Mouse (Mus musculus) olfactory bulb, adult 2 months (tissue): ENCODE data around the gene Ddx11. TPM values are rescaled to one million over a fixed set of nuclear protein-coding genes. Genes with fewer than 3 reads are reported as not detected.

Experiments
- H3K27ac ChIP-seq: fragments of 200-500 bp; 2 replicates; pipeline ENCODE4 v1.5.1; 2012; ENCODE audit warnings: low read depth, low read length; ENCODE audit not compliant: insufficient read depth
- H3K4me1 ChIP-seq: fragments of 200-500 bp; 2 replicates; pipeline ENCODE4 v1.6.1; 2012; ENCODE audit warnings: low read length; ENCODE audit not compliant: control insufficient read depth, insufficient read depth
- H3K4me3 ChIP-seq: fragments of 200-500 bp; 2 replicates; pipeline ENCODE4 v1.5.1; 2012; ENCODE audit warnings: mild to moderate bottlenecking, low read depth, low read length, moderate library complexity; ENCODE audit not compliant: insufficient read depth
- CTCF ChIP-seq: fragments of 200-500 bp; IDR thresholded peaks from 2 replicates; pipeline ENCODE4 v1.5.1; 2012; ENCODE audit warnings: low read depth, mild to moderate bottlenecking, low read length, moderate library complexity; ENCODE audit not compliant: insufficient read depth
- POLR2A ChIP-seq: fragments of 200-500 bp; IDR thresholded peaks from 2 replicates; pipeline ENCODE4 v1.6.1; 2012; ENCODE audit warnings: mild to moderate bottlenecking, low read depth, low read length, moderate library complexity; ENCODE audit not compliant: insufficient read depth
- WGBS: fragments of 180-500 bp; shearing (Covaris S2); methylation state at CpG from one replicate; pipeline ENCODE4 v1.1.7; 2018; 5-methylcytosine and 5-hydroxymethylcytosine counted together
- polyA plus RNA-seq: library from polyadenylated mRNA; stranded (reverse); fragments of >200 nt; gene quantifications from 2 replicates; pipeline ENCODE4 v1.2.4, GENCODE M21; 2012; ENCODE audit warnings: low replicate concordance; ENCODE audit not compliant: missing spikeins, insufficient read depth, insufficient read length

Ddx11 gene
- polyA plus RNA-seq, 1 experiment, result not detected

DNA sequence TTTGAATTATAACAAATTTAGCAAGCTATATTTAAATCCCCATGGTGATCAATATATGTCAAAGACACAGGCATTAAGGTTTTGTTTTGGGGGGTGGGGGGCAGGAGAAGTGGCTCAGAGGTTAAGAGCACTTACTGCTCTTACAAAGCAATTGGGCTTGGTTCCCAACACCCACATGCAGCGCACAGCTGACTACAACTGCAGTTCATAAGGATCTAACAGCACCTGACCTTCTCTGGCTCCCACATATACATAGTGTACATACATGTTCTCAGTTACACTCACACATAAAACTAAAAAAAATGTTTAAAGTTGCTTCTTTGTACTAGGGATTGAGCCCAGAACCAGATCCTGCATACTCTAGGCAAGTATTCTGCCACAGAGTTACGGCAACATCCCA is 31.9 kb upstream of the Ddx11 start:
- TF ChIP-seq CTCF (no peak), POLR2A (no peak)
- 65% methylated on average over 2 of the region's 2 CpGs for WGBS
- Histone ChIP-seq H3K27ac (no peak overlapping the region), H3K4me1 (peaks cover 2% of the 10 kb centered on the region; the same call in 1 of the 2 replicates), H3K4me3 (no peak overlapping the region)

DNA sequence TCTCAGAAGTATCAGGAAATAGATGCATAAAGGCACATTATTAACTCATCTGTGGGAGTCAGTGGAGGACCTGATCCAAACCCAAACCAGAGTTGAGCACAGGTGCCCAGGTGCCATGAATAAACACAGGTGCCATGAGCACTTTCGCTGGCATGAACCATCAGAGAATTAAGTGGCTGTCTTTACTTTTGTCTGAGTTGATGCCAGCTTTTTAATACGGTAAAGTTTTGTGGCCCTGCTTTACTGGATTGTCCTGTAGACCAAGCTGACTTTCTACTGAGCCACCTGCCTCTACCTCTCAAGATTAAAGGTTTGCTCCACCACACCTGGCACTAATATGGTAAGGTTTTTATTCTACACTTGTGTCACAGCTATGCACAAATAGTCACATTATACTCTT is 31.3 kb upstream of the Ddx11 start:
- H3K4me3 ChIP-seq, result no peak overlapping the region
- WGBS, result 66% methylated on average over 2 of the region's 2 CpGs
- TF ChIP-seq CTCF, result no peak
- TF ChIP-seq POLR2A, result no peak

DNA sequence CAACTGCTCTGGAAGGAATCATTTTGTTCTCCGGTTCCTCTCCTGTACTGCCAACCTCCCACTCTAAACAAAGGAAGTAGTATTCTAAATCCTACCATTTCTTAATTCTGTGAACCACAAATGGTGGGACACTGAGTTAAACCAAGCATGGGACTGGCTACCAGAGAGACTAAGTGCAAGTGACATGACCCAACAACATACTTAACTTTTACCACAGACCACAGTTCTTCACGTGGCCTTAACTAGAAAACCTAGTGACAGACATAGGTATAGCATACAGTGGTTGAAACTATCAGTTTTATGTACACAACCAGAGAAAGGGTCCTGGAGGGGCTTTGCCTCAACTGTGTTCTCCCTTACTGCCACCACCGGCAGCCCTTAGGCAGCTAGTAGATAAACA is 30.7 kb upstream of the Ddx11 start:
- 40% methylated on average over 3 of the region's 3 CpGs for WGBS
- Histone ChIP-seq H3K27ac (no peak overlapping the region), H3K4me1 (peaks cover 2% of the 10 kb centered on the region; the same call in 1 of the 2 replicates), H3K4me3 (no peak overlapping the region)
- TF ChIP-seq POLR2A (no peak), CTCF (no peak)

More for the DNA sequence above, 31.3 kb upstream of the Ddx11 start:
- Histone ChIP-seq H3K27ac (no peak overlapping the region), H3K4me1 (peaks cover 2% of the 10 kb centered on the region; the same call in 1 of the 2 replicates)

DNA sequence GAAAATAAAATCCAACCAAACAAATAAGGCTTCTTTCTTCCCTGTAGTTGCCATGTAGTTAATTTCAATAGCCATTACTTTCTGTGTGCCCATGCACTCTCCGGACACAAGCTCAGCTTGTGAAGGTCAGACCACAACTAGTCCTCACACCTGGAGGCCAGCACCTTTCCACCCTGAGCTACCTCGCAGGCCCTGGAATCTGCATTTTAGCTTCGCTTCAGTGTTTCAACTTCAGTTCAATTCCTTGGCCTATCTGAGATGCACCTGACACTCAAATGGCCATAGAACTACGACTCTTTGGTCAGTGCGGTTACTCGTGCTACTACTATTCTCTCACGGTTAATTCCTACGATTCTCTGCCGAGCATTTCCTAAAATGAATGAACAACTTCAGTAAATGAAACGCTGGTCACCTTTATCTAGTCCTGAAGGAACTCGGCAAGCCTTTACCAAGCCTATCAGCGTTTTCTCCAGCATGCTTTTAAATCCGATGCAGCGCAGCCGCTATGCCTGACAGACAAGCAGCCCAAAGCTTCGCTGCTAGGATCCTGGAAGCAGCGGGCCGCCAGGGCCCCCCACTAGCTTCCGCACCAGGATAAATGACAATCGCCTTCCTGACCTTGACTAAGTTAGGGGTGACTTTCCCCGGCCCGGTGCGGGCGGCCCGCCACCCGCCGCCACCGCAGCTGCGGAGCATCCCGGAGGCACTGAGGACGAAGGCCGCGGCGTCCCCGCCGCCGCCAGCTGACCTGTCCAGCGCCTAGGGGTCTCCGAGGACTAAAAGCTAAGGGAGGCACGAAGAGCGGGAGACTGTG is 22.5 kb upstream of the Ddx11 start:
- no peak for TF ChIP-seq CTCF
- no peak for TF ChIP-seq POLR2A
- WGBS, result under 1% methylated on average over 41 of the region's 41 CpGs
- Histone ChIP-seq H3K4me3 (peak overlapping the region; percentile 93), H3K27ac (peak overlapping the region; percentile 97), H3K4me1 (peaks cover 4% of the 10 kb centered on the region; the same call in 1 of the 2 replicates)

DNA sequence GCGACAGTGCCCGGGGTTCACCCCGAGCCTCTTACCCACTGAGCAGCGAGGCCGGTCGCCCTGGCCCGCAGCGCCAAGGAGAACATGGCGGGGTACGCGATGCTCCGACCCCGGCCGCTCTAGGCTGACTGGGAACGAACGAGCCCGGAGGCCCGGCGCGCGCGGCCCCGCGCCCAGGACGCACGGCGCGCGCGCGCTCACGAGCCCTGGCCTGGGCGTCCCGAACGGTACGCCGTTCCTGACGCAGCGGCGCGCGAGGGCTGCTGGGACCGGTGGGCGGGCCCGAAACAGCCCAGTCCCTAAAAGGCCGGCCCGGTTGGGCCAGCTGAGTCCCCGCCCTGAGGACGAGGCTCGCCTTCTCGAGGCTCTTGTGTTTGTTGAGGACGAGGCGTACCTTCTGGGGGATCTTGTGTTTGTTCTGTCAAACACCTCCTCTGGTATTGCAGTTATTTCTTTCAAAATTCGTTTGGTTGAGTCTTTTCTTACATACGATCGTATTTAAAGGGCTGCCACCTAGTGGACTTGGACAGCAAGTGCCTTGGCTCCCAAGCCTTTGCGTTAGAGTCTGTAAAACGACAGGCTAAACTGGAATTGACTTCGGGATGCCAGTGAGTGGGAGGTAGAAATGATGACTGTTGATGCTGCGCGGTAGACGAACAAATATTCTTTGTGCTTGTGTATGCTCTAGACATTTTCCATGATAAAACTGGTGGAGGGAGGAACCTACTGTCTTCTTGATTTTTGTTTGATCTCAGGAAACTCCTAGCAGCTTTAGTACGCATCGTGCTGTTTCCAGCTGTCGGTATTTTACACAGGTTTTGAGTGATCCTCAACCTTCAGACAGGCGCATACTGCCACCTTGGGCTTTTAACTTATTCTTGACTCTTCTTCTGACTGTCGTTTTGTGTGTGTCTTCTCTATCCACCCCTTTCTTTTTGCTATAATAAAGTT is 21.7 kb upstream of the Ddx11 start, which contains the start of gene Ndufv2:
Gene Ndufv2 (minus strand): TSS at position 180 of the 951 bp plus-strand sequence.
- peaks cover 5% of the 10 kb centered on the region; the same call in 1 of the 2 replicates for H3K4me1 ChIP-seq
- WGBS, result under 1% methylated on average over 67 of the region's 67 CpGs
- H3K27ac ChIP-seq, result peak within 1 kb of the TSS; percentile 97
- TF ChIP-seq CTCF (peak; percentile 69), POLR2A (peak; percentile 95)
- H3K4me3 ChIP-seq, result peak within 1 kb of the TSS; percentile 93

DNA sequence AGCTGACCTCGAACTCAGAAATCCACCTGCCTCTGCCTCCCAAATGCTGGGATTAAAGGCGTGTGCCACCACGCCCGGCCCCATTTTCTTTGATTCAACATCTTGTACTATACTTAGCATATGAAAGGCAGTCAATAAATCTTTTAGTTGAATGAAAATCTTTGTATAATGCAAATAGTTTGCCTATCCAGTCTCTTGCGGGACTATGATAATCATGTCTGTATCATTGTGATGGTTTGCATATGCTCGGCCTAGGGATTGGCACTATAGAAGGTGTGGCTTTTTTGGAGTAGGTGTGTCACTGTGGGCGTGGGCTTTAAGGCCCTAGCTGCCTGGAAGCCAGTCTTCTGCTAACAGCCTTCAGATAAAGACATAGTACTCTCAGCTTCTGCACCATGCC is 19.2 kb upstream of the Ddx11 start:
- Histone ChIP-seq H3K4me3 (no peak overlapping the region), H3K27ac (no peak overlapping the region), H3K4me1 (peaks cover 3% of the 10 kb centered on the region; the same call in 1 of the 2 replicates)
- TF ChIP-seq POLR2A, result no peak
- TF ChIP-seq CTCF, result no peak
- WGBS, result 88% methylated on average over 7 of the region's 7 CpGs

DNA sequence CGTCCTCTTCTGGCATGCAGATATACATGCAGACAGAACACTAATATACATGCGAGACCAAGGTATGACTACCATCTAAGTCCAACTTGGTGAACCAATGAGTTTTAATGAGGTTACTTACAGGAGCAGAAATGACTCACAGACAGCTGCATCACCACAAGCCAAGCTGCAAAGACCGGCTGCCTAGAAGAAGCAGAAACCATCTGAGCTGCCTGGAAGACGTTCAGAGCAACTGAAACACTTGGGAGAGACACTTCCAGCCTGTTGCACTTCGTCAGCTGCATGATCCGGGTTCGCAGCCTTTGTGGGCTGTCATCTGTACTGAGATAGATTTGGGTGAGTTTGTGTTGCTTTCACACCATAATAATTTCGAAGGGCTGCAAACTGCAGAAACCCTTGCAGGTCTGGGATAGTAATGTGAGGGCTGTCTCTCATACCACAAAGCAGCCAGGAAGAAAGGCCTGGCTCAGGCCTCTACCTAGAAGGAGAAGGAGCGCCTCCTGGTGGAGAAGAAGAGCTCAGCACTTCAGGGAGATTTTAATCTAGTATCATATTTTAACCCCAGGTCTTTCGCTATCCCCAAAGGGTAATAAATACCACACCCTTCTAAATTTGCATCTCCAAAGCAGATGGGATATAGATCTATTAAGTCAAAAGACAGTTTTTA is 16.6 kb upstream of the Ddx11 start:
- 0 out of 2 replicates have a peak, but pooled peaks have one; percentile 16 for TF ChIP-seq CTCF
- no peak for TF ChIP-seq POLR2A
- H3K4me1 ChIP-seq, result peaks cover 6% of the 10 kb centered on the region; the same call in 1 of the 2 replicates
- no peak overlapping the region for H3K27ac ChIP-seq
- no peak overlapping the region for H3K4me3 ChIP-seq
- 39% methylated on average over 10 of the region's 10 CpGs for whole genome bisulfite sequencing

DNA sequence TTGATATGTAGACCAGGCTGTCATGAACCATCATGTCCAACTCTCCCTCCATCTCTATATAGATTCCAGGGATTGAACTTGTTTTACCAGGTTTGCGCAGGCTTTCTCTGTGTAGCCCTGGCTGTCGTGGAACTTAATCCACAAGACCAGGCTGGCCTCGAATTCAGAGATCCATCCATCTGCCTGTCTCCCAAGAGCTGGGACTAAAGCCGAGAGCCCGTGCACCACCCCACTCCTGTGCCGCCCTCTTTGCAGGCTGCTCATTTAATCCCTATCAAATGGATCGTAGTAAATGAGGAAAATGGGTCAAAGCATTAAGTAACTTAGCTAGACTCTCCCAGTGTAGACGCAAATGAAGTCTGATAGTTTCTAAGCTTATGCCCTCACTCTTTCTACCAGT is 15.9 kb upstream of the Ddx11 start:
- 71% methylated on average over 8 of the region's 8 CpGs for WGBS
- Histone ChIP-seq H3K27ac (no peak overlapping the region), H3K4me1 (peaks cover 7% of the 10 kb centered on the region), H3K4me3 (no peak overlapping the region)
- no peak for TF ChIP-seq POLR2A
- no peak for TF ChIP-seq CTCF
